Mouse (Mus musculus): ENCODE results near the gene Gmnn. TPM values are rescaled to one million over a fixed set of nuclear protein-coding genes. Genes with fewer than 3 reads are reported as not detected.

Gene Gmnn
- polyA plus RNA-seq, 1 experiment from 2014 or later = 218 TPM

- H3K9me3 ChIP-seq (ENCODE audit: control insufficient read depth, low read length) = no peaks in the 10 kb centered on the region
- ATAC-seq (replicated peaks; ENCODE audit: low FRiP score) = no peak
- no peak overlapping the region for H3K4me3 ChIP-seq (ENCODE audit: low read depth, low read length)
- WGBS = 90% methylated on average over 3 of the region's 3 CpGs
- DNase-seq (ENCODE audit: low spot score) = no peak
- no peaks in the 10 kb centered on the region for H3K27me3 ChIP-seq (replicated peaks; ENCODE audit: control insufficient read depth, insufficient read depth, low read length)
- H3K4me2 ChIP-seq = no peak overlapping the region
- H3K27ac ChIP-seq (ENCODE audit: low read depth, low read length) = no peak overlapping the region
- peaks cover 18% of the 10 kb centered on the region for H3K4me1 ChIP-seq (replicated peaks; ENCODE audit: control insufficient read depth, insufficient read depth, low read length)
- H3K36me3 ChIP-seq (ENCODE audit: control insufficient read depth, insufficient read depth, low read length) = peaks cover 52% of the 10 kb centered on the region
- H3K9ac ChIP-seq (ENCODE audit: low read depth, low read length) = no peak overlapping the region
Observed at GRCm38 (mm10) chr13:24756756-24757155, 5.0 kb downstream of the Gmnn start.

- H3K27ac ChIP-seq (ENCODE audit: low read depth, low read length) = no peak overlapping the region
- no peak for ATAC-seq (replicated peaks; ENCODE audit: low FRiP score)
- 90% methylated on average over 8 of the region's 8 CpGs for WGBS
- H3K9me3 ChIP-seq (ENCODE audit: control insufficient read depth, low read length) = no peaks in the 10 kb centered on the region
- H3K4me2 ChIP-seq = no peak overlapping the region
- DNase-seq (ENCODE audit: low spot score) = no peak
- H3K27me3 ChIP-seq (replicated peaks; ENCODE audit: control insufficient read depth, insufficient read depth, low read length) = no peaks in the 10 kb centered on the region
- peaks cover 47% of the 10 kb centered on the region for H3K36me3 ChIP-seq (ENCODE audit: control insufficient read depth, insufficient read depth, low read length)
- H3K4me1 ChIP-seq (replicated peaks; ENCODE audit: control insufficient read depth, insufficient read depth, low read length) = no peaks in the 10 kb centered on the region
- H3K4me3 ChIP-seq (ENCODE audit: low read depth, low read length) = no peak overlapping the region
- H3K9ac ChIP-seq (ENCODE audit: low read depth, low read length) = no peak overlapping the region
Observed at GRCm38 (mm10) chr13:24751396-24751795, 10.3 kb downstream of the Gmnn start.

GRCm38 (mm10) chr13:24750807-24751206 is 10.9 kb downstream of the Gmnn start:
- H3K9ac ChIP-seq (ENCODE audit: low read depth, low read length) = no peak overlapping the region
- WGBS = 87% methylated on average over 8 of the region's 8 CpGs
- no peak overlapping the region for H3K4me2 ChIP-seq
- H3K27ac ChIP-seq (ENCODE audit: low read depth, low read length) = no peak overlapping the region
- ATAC-seq (replicated peaks; ENCODE audit: low FRiP score) (no peak), DNase-seq (ENCODE audit: low spot score) (no peak)
- no peaks in the 10 kb centered on the region for H3K9me3 ChIP-seq (ENCODE audit: control insufficient read depth, low read length)
- H3K27me3 ChIP-seq (replicated peaks; ENCODE audit: control insufficient read depth, insufficient read depth, low read length) = no peaks in the 10 kb centered on the region
- H3K4me3 ChIP-seq (ENCODE audit: low read depth, low read length) = no peak overlapping the region
- peaks cover 41% of the 10 kb centered on the region for H3K36me3 ChIP-seq (ENCODE audit: control insufficient read depth, insufficient read depth, low read length)
- H3K4me1 ChIP-seq (replicated peaks; ENCODE audit: control insufficient read depth, insufficient read depth, low read length) = no peaks in the 10 kb centered on the region

GRCm38 (mm10) chr13:24747823-24748222 is 13.9 kb downstream of the Gmnn start:
- WGBS = 86% methylated on average over 3 of the region's 3 CpGs
- Histone ChIP-seq H3K27ac (ENCODE audit: low read depth, low read length) (no peak overlapping the region), H3K4me3 (ENCODE audit: low read depth, low read length) (no peak overlapping the region), H3K9ac (ENCODE audit: low read depth, low read length) (no peak overlapping the region), H3K27me3 (replicated peaks; ENCODE audit: control insufficient read depth, insufficient read depth, low read length) (no peaks in the 10 kb centered on the region), H3K36me3 (ENCODE audit: control insufficient read depth, insufficient read depth, low read length) (peaks cover 23% of the 10 kb centered on the region), H3K9me3 (ENCODE audit: control insufficient read depth, low read length) (no peaks in the 10 kb centered on the region), H3K4me1 (replicated peaks; ENCODE audit: control insufficient read depth, insufficient read depth, low read length) (no peaks in the 10 kb centered on the region), H3K4me2 (no peak overlapping the region)
- ATAC-seq (replicated peaks; ENCODE audit: low FRiP score) (no peak), DNase-seq (ENCODE audit: low spot score) (no peak)

- H3K36me3 ChIP-seq (ENCODE audit: control insufficient read depth, insufficient read depth, low read length) = no peaks in the 10 kb centered on the region
- DNase-seq (ENCODE audit: low spot score) (no peak), ATAC-seq (replicated peaks; ENCODE audit: low FRiP score) (no peak)
- 89% methylated on average over 10 of the region's 10 CpGs for WGBS
- H3K4me1 ChIP-seq (replicated peaks; ENCODE audit: control insufficient read depth, insufficient read depth, low read length) = no peaks in the 10 kb centered on the region
- H3K4me3 ChIP-seq (ENCODE audit: low read depth, low read length) = no peak within 1 kb of the TSS
- H3K27ac ChIP-seq (ENCODE audit: low read depth, low read length) = no peak within 1 kb of the TSS
- no peaks in the 10 kb centered on the region for H3K27me3 ChIP-seq (replicated peaks; ENCODE audit: control insufficient read depth, insufficient read depth, low read length)
- H3K9ac ChIP-seq (ENCODE audit: low read depth, low read length) = no peak within 1 kb of the TSS
- no peak within 1 kb of the TSS for H3K4me2 ChIP-seq
- H3K9me3 ChIP-seq (ENCODE audit: control insufficient read depth, low read length) = no peaks in the 10 kb centered on the region
Observed at GRCm38 (mm10) chr13:24741028-24741427, 20.7 kb downstream of the Gmnn start, which contains the start of gene Armh2. TSS of gene Armh2 (plus strand) at chr13:24741232.

- Histone ChIP-seq H3K27me3 (replicated peaks; ENCODE audit: control insufficient read depth, insufficient read depth, low read length) (no peaks in the 10 kb centered on the region), H3K9me3 (ENCODE audit: control insufficient read depth, low read length) (no peaks in the 10 kb centered on the region), H3K27ac (ENCODE audit: low read depth, low read length) (no peak overlapping the region), H3K36me3 (ENCODE audit: control insufficient read depth, insufficient read depth, low read length) (no peaks in the 10 kb centered on the region), H3K4me1 (replicated peaks; ENCODE audit: control insufficient read depth, insufficient read depth, low read length) (no peaks in the 10 kb centered on the region), H3K4me3 (ENCODE audit: low read depth, low read length) (no peak overlapping the region), H3K9ac (ENCODE audit: low read depth, low read length) (no peak overlapping the region), H3K4me2 (no peak overlapping the region)
- no peak for ATAC-seq (replicated peaks; ENCODE audit: low FRiP score)
- DNase-seq (ENCODE audit: low spot score) = no peak
- WGBS = 74% methylated on average over 6 of the region's 6 CpGs
Observed at GRCm38 (mm10) chr13:24735608-24736131, 26.1 kb downstream of the Gmnn start.

GRCm38 (mm10) chr13:24734502-24734901 is 27.2 kb downstream of the Gmnn start:
- no peaks in the 10 kb centered on the region for H3K27me3 ChIP-seq (replicated peaks; ENCODE audit: control insufficient read depth, insufficient read depth, low read length)
- no peak overlapping the region for H3K27ac ChIP-seq (ENCODE audit: low read depth, low read length)
- H3K4me2 ChIP-seq = no peak overlapping the region
- no peak overlapping the region for H3K4me3 ChIP-seq (ENCODE audit: low read depth, low read length)
- H3K9me3 ChIP-seq (ENCODE audit: control insufficient read depth, low read length) = no peaks in the 10 kb centered on the region
- DNase-seq (ENCODE audit: low spot score) = no peak
- 84% methylated on average over 5 of the region's 5 CpGs for WGBS
- no peaks in the 10 kb centered on the region for H3K4me1 ChIP-seq (replicated peaks; ENCODE audit: control insufficient read depth, insufficient read depth, low read length)
- no peak for ATAC-seq (replicated peaks; ENCODE audit: low FRiP score)
- no peaks in the 10 kb centered on the region for H3K36me3 ChIP-seq (ENCODE audit: control insufficient read depth, insufficient read depth, low read length)
- no peak overlapping the region for H3K9ac ChIP-seq (ENCODE audit: low read depth, low read length)

- DNase-seq (ENCODE audit: low spot score) (no peak), ATAC-seq (replicated peaks; ENCODE audit: low FRiP score) (no peak)
- Histone ChIP-seq H3K4me3 (ENCODE audit: low read depth, low read length) (no peak overlapping the region), H3K9me3 (ENCODE audit: control insufficient read depth, low read length) (no peaks in the 10 kb centered on the region), H3K4me2 (no peak overlapping the region), H3K27me3 (replicated peaks; ENCODE audit: control insufficient read depth, insufficient read depth, low read length) (no peaks in the 10 kb centered on the region), H3K4me1 (replicated peaks; ENCODE audit: control insufficient read depth, insufficient read depth, low read length) (no peaks in the 10 kb centered on the region), H3K9ac (ENCODE audit: low read depth, low read length) (no peak overlapping the region), H3K27ac (ENCODE audit: low read depth, low read length) (no peak overlapping the region), H3K36me3 (ENCODE audit: control insufficient read depth, insufficient read depth, low read length) (0 out of 2 replicates have a peak, but pooled peaks cover 2% of the 10 kb centered on the region)
- 89% methylated on average over 5 of the region's 5 CpGs for WGBS
Observed at GRCm38 (mm10) chr13:24729128-24729527, 32.6 kb downstream of the Gmnn start.

GRCm38 (mm10) chr13:24724395-24724759 is 37.3 kb downstream of the Gmnn start:
- H3K27me3 ChIP-seq (replicated peaks; ENCODE audit: control insufficient read depth, insufficient read depth, low read length) = no peaks in the 10 kb centered on the region
- no peak overlapping the region for H3K4me2 ChIP-seq
- ATAC-seq (replicated peaks; ENCODE audit: low FRiP score) (no peak), DNase-seq (ENCODE audit: low spot score) (no peak)
- no peak overlapping the region for H3K9ac ChIP-seq (ENCODE audit: low read depth, low read length)
- H3K4me3 ChIP-seq (ENCODE audit: low read depth, low read length) = no peak overlapping the region
- H3K4me1 ChIP-seq (replicated peaks; ENCODE audit: control insufficient read depth, insufficient read depth, low read length) = no peaks in the 10 kb centered on the region
- WGBS = 73% methylated on average over 4 of the region's 4 CpGs
- H3K36me3 ChIP-seq (ENCODE audit: control insufficient read depth, insufficient read depth, low read length) = 0 out of 2 replicates have a peak, but pooled peaks cover 2% of the 10 kb centered on the region
- no peaks in the 10 kb centered on the region for H3K9me3 ChIP-seq (ENCODE audit: control insufficient read depth, low read length)
- H3K27ac ChIP-seq (ENCODE audit: low read depth, low read length) = no peak overlapping the region

Measured in liver, embryonic 11.5 days (tissue).